Mouse (Mus musculus): Measurements from ENCODE around the gene Prpf8.
"Not testable (repeated sequence)": the region's sequence is repeated elsewhere in the genome, so short reads cannot be mapped to it uniquely, and the experiment has no call there.

Gene Prpf8

GRCm38 (mm10) chr11:75486601-75487285 is at the start of gene Prpf8:
TSS of gene Prpf8 (plus strand) at chr11:75486816.
- DNase-seq (ENCODE audit: low read depth, low spot score), result peak; percentile 97

- no peak for DNase-seq (ENCODE audit: low read depth, low spot score)
Measured at GRCm38 (mm10) chr11:75438194-75438593, 48.4 kb upstream of the Prpf8 start.

- DNase-seq (ENCODE audit: low read depth, low spot score), result no peak
Measured at GRCm38 (mm10) chr11:75438804-75439203, 47.8 kb upstream of the Prpf8 start.

DNA sequence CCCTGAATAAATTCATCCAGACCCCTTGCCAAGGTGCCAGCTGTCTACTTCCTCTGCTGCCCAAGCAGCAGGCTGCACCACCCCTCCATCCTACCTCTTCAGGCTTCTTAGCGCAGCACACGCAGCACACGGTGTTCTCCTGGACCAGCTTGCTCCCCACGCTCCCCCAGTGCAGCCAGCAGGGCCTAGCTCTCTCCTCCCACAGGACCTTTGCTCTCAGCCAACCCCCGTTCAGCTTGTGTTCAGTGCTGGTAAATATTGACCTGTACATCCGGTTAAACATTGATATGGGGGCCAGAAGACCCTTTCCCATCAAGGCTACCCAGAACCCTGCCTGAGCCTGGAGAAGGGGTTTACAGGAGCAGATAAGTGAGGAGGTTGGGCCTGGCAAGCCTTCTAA is 47.3 kb upstream of the Prpf8 start, which contains the start of gene Serpinf2:
Gene Serpinf2 (minus strand): TSS at position 229 of the 400 bp plus-strand sequence.
- no peak for DNase-seq (ENCODE audit: low read depth, low spot score)

DNA sequence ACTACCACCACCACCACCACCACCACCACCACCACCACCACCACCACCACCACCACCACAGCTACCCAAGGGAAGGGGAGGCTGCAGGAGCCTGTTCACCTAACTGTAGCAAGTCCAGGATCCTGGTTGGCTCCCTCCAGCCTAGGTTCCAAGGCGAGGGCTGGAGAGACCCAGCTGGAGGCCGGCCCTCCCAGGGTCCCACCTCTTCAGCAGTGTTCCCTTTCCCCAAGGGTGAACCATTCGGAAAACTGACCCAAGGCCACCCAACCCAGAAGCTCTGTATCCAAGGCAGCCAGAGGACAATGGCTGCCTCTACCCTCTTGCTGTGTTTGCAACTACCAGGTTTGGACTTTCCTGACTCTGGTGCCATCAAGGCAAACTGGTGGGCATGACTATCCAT is 46.7 kb upstream of the Prpf8 start:
- no peak for DNase-seq (ENCODE audit: low read depth, low spot score)

- DNase-seq (ENCODE audit: low read depth, low spot score), result no peak
Measured at GRCm38 (mm10) chr11:75441034-75441433, 45.6 kb upstream of the Prpf8 start.

GRCm38 (mm10) chr11:75441601-75442000 is 45.0 kb upstream of the Prpf8 start:
- DNase-seq (ENCODE audit: low read depth, low spot score), result no peak

DNA sequence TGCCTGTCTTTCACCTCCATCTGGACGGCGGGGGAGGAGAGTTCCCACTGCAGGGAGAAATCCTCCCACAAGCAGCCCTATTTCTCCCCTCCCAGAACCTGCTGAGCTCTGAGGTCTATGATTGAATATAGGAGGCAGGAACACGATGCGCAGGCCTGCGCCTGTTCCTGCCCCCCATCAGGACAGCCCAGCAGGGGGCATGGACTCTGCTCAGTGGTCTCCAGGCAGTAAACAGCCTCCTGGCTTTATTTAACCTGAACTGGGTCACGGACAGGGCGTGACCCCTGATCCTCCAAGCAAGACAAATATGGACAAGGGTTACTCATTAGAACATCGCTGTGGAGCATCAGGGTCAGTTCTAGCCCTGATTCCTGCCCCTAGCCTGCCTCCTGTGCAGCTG is 42.9 kb upstream of the Prpf8 start:
- no peak for DNase-seq (ENCODE audit: low read depth, low spot score)

DNA sequence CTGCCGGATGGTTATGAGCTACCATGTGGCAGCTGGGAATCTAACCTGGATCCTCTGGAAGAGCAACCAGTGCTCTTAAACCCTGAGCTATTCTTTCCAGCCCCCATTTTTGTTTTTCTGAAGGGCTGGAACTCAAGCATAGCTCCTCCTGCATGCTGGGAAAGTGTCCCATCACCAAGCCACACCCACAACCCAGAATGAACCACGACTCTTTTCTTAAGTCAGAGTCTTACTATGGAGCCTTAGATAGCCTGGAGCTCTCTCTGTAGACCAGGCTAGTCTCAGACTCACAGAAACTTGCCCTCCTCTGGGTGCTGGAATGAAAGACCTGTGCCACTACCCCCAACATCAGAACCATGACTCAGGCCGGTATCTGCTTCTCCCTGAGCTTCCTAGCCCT is 38.0 kb upstream of the Prpf8 start:
- DNase-seq (ENCODE audit: low read depth, low spot score), result no peak

DNA sequence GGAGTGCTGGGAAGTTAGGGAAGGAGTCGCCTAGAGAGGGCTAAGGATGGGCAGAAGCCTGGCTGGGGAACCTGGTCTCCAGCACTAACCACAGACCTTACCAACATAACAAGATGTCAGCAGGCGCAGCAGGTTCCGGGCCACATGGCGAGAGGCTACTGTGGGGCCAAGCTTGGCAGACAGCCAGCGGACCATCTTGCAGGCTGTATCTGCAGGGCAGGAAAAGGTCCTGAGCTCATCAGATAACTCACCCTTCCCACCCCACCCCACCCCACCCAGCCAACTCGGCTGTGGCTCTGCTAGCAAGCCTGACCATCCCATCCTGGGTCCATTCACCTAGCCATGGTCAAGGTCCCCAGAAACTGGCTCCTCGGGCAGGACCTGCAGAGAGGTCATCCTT is 36.9 kb upstream of the Prpf8 start:
- DNase-seq (ENCODE audit: low read depth, low spot score), result no peak

DNA sequence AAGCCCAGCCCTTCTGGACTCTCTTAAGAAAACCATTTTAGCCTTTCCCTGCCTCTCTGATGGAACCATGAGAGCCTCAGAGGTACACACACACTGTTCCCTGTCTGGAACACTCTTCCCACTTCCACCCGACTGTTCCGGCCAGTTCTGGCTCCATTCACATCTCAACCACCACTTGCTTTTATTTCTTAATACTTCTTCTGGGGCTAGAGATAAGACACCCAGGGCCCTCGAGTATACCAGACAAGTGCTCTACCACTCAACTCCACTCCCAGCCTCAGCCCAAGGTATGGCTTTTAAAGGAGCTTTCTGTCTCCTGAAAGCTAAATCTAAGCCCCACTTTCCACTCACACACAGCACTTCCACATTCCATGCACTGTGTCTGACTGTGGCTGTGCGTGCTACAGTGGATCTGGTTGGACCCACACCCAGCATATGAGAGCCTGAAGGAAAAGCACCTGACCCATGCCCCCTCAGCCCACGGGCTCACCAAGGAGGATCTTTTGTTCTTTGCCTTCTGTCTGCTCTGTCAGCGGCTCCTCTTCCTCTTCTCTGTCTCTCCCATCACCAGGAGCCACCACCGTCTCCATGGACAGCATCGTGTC is 36.2 kb upstream of the Prpf8 start:
- DNase-seq (ENCODE audit: low read depth, low spot score), result no peak

DNA sequence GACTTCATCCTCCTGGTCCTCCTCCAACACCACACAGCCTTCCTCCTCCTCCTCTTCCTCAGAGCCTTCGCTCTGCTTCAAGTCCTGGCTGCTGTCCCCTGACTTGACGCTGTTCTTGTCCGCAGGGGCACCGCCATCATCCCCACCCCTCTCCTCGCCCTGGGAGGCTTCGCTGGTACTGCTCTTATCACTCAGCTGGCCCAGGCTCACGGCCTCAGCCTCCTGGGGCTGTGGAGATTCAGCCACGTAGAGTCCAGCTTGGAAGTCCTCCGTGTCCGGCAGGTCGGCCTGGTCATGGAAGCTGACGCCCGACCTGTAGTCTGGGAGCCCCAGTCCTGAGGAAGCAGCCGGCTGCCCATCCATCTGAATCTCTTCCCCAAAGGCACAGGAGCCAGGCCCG is 35.7 kb upstream of the Prpf8 start:
- no peak for DNase-seq (ENCODE audit: low read depth, low spot score)

- DNase-seq (ENCODE audit: low read depth, low spot score), result no peak
Measured at GRCm38 (mm10) chr11:75452081-75452480, 34.5 kb upstream of the Prpf8 start.

DNA sequence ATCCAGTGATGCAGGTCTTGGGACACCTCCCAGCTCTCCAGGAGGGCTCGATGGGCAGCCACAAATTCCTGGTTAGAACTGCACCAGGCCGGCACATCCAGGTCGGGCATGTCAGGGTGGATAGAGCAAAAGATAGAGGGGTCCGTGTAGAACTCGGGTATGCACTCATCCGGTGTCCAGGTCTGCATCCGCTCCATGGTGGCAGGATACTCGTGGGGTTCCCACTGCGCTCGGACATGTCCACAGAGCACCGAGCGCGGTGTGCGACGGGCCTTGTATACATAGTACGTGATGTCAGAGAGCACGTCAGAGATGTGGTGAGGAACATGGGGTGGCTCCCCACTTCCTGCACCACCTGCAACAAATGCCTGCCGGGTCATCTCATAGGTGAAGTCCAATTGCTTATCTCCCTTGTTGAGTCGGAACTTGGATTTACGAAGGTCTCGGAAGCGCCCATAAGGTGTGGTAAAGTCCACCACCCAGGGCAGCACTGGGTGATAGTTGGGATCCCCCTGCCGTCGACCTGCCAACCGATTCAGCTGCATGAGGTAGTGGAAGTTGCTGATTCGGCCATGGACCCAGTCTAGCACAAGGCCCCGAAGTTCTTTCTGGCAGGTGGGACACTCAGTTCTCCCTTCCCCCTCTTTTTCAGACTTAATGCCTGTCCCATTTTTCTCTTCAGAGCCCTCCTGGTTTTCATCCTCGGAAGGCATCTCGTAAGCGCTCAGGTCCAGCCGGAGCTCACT is 33.6 kb upstream of the Prpf8 start:
- no peak for DNase-seq (ENCODE audit: low read depth, low spot score)

DNA sequence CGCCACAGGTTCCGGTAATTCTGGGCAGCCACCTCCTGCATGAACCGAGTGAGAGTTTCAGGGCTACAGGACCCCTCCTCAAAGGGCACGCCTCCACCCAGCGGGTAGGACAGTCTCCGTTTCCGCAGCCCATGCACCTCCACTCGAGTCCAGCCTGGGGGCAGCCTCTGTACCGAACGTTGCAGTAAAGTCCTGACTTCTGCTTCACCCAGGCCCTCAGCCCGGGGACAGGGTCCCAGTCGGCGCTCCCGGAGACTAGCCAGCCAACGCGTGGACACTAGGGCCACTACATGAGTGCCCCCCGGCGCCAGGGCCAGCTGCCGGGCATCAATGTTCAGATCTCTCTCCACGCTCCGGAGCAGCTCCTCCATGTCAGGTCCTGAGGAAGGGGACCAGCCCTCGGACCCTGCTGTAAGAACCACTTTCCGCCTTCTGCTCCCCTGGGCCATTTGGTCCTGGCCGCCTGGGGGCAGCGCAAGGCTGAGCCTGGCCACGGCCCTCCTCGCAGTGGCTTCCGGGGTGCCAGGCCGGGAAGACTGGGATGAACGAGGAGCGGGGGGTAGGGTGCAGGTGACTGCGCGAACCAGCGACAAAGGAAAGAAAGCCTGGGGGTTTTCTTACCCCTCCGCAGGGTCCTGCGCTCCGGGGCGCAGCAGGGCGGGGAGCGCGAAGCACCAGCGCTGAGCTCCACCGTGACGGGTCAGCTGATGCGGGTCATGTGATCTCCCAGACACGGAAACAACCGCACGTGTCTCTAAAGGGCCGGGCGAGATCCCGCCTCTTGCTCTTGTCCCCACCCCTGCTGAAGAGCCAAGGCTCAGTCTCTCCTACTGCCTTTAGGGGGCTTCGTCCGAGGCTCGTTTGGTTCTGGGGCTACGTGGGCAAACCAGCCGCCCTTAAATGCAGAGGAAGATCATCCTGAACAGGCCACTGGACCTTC is 32.4 kb upstream of the Prpf8 start, which contains the start of gene Wdr81:
Gene Wdr81 (minus strand): TSS at position 727 of the 940 bp plus-strand sequence.
- DNase-seq (ENCODE audit: low read depth, low spot score), result peak; percentile 91

- DNase-seq (ENCODE audit: low read depth, low spot score), result peak; percentile 45
Measured at GRCm38 (mm10) chr11:75455041-75455736, 31.4 kb upstream of the Prpf8 start.

- DNase-seq (ENCODE audit: low read depth, low spot score), result not testable (repeated sequence)
Measured at GRCm38 (mm10) chr11:75455971-75456370, 30.6 kb upstream of the Prpf8 start.

- DNase-seq (ENCODE audit: low read depth, low spot score), result peak; percentile 22
Measured at GRCm38 (mm10) chr11:75456440-75456871, 30.2 kb upstream of the Prpf8 start.

- DNase-seq (ENCODE audit: low read depth, low spot score), result peak; percentile 67
Measured at GRCm38 (mm10) chr11:75458169-75458568, 28.4 kb upstream of the Prpf8 start.

- peak; percentile 34 for DNase-seq (ENCODE audit: low read depth, low spot score)
Measured at GRCm38 (mm10) chr11:75458628-75459041, 28.0 kb upstream of the Prpf8 start.
